ENCODE assay signal across 12 mouse cellular contexts in the genomic region with DNA sequence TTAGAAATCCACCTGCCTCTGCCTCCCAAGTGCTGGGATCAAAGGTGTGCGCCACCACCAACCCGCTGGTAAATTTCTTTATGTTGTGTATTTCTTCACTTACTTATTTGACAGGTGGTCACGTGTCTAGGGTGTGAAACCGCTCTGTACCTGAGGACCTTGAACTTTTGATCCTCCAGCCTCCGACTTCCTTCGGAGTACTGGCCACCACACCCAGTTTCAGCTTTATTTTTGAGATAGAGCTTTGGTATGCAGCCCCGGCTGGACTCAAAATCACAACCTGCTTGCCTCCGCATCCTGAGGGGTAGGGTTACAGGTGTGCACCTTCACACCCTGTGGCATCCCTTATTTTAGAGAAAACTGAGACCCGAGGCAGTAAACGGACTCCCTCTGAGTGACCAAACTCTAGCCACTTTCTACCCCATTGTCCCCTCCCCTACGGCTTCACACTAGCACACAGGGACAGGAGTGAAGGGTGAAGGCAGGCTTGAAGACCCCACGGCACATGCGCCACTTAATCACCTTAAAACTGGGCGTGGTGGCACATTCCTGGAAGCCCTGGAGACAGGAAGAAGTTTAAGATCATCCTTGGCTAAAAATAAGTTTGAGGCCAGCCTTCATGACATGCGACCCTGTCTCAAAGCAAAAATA. TPM values are rescaled to one million over a fixed set of nuclear protein-coding genes. Genes with fewer than 3 reads are reported as not detected.
DNase-seq lines count a peak whose midpoint lies in the region; ATAC-seq and TF ChIP-seq lines count a peak whose summit lies in the region.
"Had no signal": no experiment of that assay in that cellular context is flagged by ENCODE, and none has a peak within 500 bp of the region (broad histone marks: within the 10 kb centered on the region; RNA-seq: fewer than 3 reads in every experiment).

No protein-coding gene starts in this region.

- no peak for TF ChIP-seq CTCF in heart, adult 2 months (IDR thresholded peaks at IDR 0.05)
- TF ChIP-seq CTCF in spleen, adult 2 months (IDR thresholded peaks at IDR 0.05; ENCODE audit: extremely low read depth, insufficient read depth, insufficient read length, insufficient replicate concordance) = no peak
- no peak for TF ChIP-seq CTCF in embryonic fibroblast, embryonic 13.5 days (IDR thresholded peaks at IDR 0.05; ENCODE audit: borderline replicate concordance, insufficient read depth, low read length)
- no peak for TF ChIP-seq CTCF in layer of hippocampus, adult 2 months (conservative IDR thresholded peaks at IDR 0.05)

- no peaks in the 10 kb centered on the region for H3K27me3 ChIP-seq in heart, adult 2 months (ENCODE audit: control insufficient read depth, insufficient read depth, low read length)
- no peaks in the 10 kb centered on the region for H3K27me3 ChIP-seq in heart, embryonic 12.5 days (replicated peaks)
- no peaks in the 10 kb centered on the region for H3K27me3 ChIP-seq in spleen, adult 2 months (ENCODE audit: control insufficient read depth, insufficient read depth, low read length)

- no peak for ATAC-seq in heart, embryonic 12.5 days (ENCODE audit: insufficient number of reproducible peaks, low FRiP score)

- intact Hi-C loops in heart, adult 2 months (cut with DNase I) = loop anchor here (5.0 kb wide), 2 partner anchors 35 to 150 kb away; a partner anchor contains a TSS

- no peaks in the 10 kb centered on the region for H3K36me3 ChIP-seq in heart, adult 2 months (ENCODE audit: control insufficient read depth, insufficient read depth, low read length)
- no peaks in the 10 kb centered on the region for H3K36me3 ChIP-seq in heart, embryonic 12.5 days
- no peaks in the 10 kb centered on the region for H3K36me3 ChIP-seq in spleen, adult 2 months (ENCODE audit: control insufficient read depth, insufficient read depth, low read length)
- H3K36me3 ChIP-seq: G1E had no signal

- H3K4me2 ChIP-seq in heart, embryonic 12.5 days = no peak overlapping the region
- H3K4me2 ChIP-seq: lung, embryonic 14.5 days had no signal

- no peak for DNase-seq in heart, adult 2 months
- no peak for DNase-seq in spleen, adult 2 months (ENCODE audit: low read depth in 1 of 2, low spot score in 2 of 2)
- no peak for DNase-seq in spleen, adult 12 weeks (ENCODE audit: low spot score)
- peak; percentile 36 for DNase-seq in yolk sac, embryonic 10.5 days (ENCODE audit: low spot score)
- no peak for DNase-seq in layer of hippocampus, adult 2 months (ENCODE audit: low spot score in 2 of 2)
- DNase-seq in frontal cortex, postnatal 25 days (ENCODE audit: low spot score in 2 of 2) = no peak
- DNase-seq: cerebellum, adult 9-10 months had no signal

- TF ChIP-seq EP300 in heart, adult 2 months (IDR thresholded peaks at IDR 0.05; ENCODE audit: insufficient read depth, low read depth, low read length) = no peak

- H3K27ac ChIP-seq in heart, adult 2 months = peak overlapping the region; percentile 71
- H3K27ac ChIP-seq in heart, embryonic 12.5 days (ENCODE audit: poor library complexity, severe bottlenecking) = no peak overlapping the region
- H3K27ac ChIP-seq in spleen, adult 2 months (ENCODE audit: insufficient read depth, low read length) = peak overlapping the region; percentile 72
- H3K27ac ChIP-seq in embryonic fibroblast, embryonic 13.5 days (ENCODE audit: insufficient read depth, low read length) = peak overlapping the region; percentile 69
- H3K27ac ChIP-seq in layer of hippocampus, adult 2 months = no peak overlapping the region

- no peak overlapping the region for H3K9ac ChIP-seq in heart, adult 2 months (ENCODE audit: low read depth, low read length)
- H3K9ac ChIP-seq in heart, embryonic 12.5 days = no peak overlapping the region
- H3K9ac ChIP-seq: lung, embryonic 14.5 days had no signal

- no peak for TF ChIP-seq POLR2A in heart, adult 2 months (IDR thresholded peaks at IDR 0.05; ENCODE audit: insufficient read depth, low read depth, low read length)
- TF ChIP-seq POLR2A in spleen, adult 2 months (IDR thresholded peaks at IDR 0.05; ENCODE audit: low read depth, low read length) = no peak
- TF ChIP-seq POLR2A in embryonic fibroblast, embryonic 13.5 days (IDR thresholded peaks at IDR 0.05; ENCODE audit: low read depth, low read length) = no peak

- H3K4me1 ChIP-seq in heart, adult 2 months (ENCODE audit: control insufficient read depth, insufficient read depth, low read length) = peaks cover 2% of the 10 kb centered on the region; the same call in 1 of the 2 replicates
- peaks cover 4% of the 10 kb centered on the region; the same call in 1 of the 2 replicates for H3K4me1 ChIP-seq in heart, embryonic 12.5 days (replicated peaks)
- peaks cover 36% of the 10 kb centered on the region for H3K4me1 ChIP-seq in spleen, adult 2 months (ENCODE audit: control insufficient read depth, insufficient read depth, insufficient read length)
- no peaks in the 10 kb centered on the region; the same call in none of the 2 replicates for H3K4me1 ChIP-seq in embryonic fibroblast, embryonic 13.5 days (ENCODE audit: control insufficient read depth, insufficient read depth, low read length)

- peak overlapping the region; percentile 47 for H3K4me3 ChIP-seq in heart, adult 2 months
- H3K4me3 ChIP-seq in heart, embryonic 12.5 days = no peak overlapping the region
- H3K4me3 ChIP-seq in spleen, adult 2 months (ENCODE audit: extremely low read depth, insufficient read depth, insufficient read length) = no peak overlapping the region
- no peak overlapping the region for H3K4me3 ChIP-seq in embryonic fibroblast, embryonic 13.5 days (ENCODE audit: insufficient read depth, low read length)
- H3K4me3 ChIP-seq in layer of hippocampus, adult 2 months = no peak overlapping the region; the same call in 1 of the 2 replicates
- H3K4me3 ChIP-seq: erythroblast, embryonic 14.5 days had no signal

- WGBS in heart, adult 2 months = 75% methylated on average over 15 of the region's 15 CpGs
- WGBS in heart, embryonic 12.5 days = 75% methylated on average over 15 of the region's 15 CpGs
- 58% methylated on average over 15 of the region's 15 CpGs for WGBS in spleen, adult 2 months

- H3K79me2 ChIP-seq in heart, adult 2 months (replicated peaks; ENCODE audit: control insufficient read depth, insufficient read depth, low read length) = no peaks in the 10 kb centered on the region

- H3K9me3 ChIP-seq in heart, embryonic 12.5 days (replicated peaks) = no peaks in the 10 kb centered on the region
- H3K9me3 ChIP-seq: G1E had no signal

RNA-seq across cellular contexts. Expression of a gene that starts 33.3 kb away (rescaled TPM):
- 10 to 100 TPM; 31.3 to 32.4 TPM for total RNA-seq in heart, adult 2 months (2021)
- polyA plus RNA-seq in heart, adult 2 months (2012; rRNA removed) = 12.6 and 23.1 TPM in 2 replicates
- 15.0 and 15.6 TPM in 2 replicates for polyA plus RNA-seq in heart, embryonic 12.5 days (2016; fragmentation: Nextera tagmentation; extraction: Ambion mirVana)
- polyA plus RNA-seq in spleen, adult 2 months (2012; rRNA removed) = 32.6 and 44.6 TPM in 2 replicates
- polyA plus RNA-seq in embryonic fibroblast, embryonic 13.5 days (2011; ENCODE audit: insufficient read length, low read depth, missing spikeins) = 53.1 and 56.8 TPM in 2 replicates
- 10 to 100 TPM; 81.6 to 91.1 TPM for total RNA-seq in layer of hippocampus, adult 2 months (2021)

Comparison
In these comparisons a context has a peak if more than half of its experiments do, and no peak if none do; other contexts are left out.
1. H3K27ac ChIP-seq: peak in heart, adult 2 months (single experiment), spleen, adult 2 months (single experiment) and embryonic fibroblast, embryonic 13.5 days (single experiment); none in heart, embryonic 12.5 days (single experiment) and layer of hippocampus, adult 2 months (single experiment).